Mouse (Mus musculus) small intestine, adult 2 months (tissue): ENCODE data around the gene Frem2.

Source experiments
- CTCF ChIP-seq: fragments of 200-500 bp; IDR thresholded peaks from 2 replicates; pipeline ENCODE4 v1.5.1; 2012; ENCODE audit warnings: low read depth, mild to moderate bottlenecking, control low read depth, inconsistent platforms, low read length, moderate library complexity, mixed read lengths; ENCODE audit not compliant: insufficient replicate concordance, insufficient read length; ENCODE audit errors: extremely low read depth
- POLR2A ChIP-seq: fragments of 200-500 bp; IDR thresholded peaks from 2 replicates; pipeline ENCODE4 v1.6.1; 2012; ENCODE audit warnings: low read depth, mild to moderate bottlenecking, control low read depth, inconsistent platforms, low read length, moderate library complexity

DNA sequence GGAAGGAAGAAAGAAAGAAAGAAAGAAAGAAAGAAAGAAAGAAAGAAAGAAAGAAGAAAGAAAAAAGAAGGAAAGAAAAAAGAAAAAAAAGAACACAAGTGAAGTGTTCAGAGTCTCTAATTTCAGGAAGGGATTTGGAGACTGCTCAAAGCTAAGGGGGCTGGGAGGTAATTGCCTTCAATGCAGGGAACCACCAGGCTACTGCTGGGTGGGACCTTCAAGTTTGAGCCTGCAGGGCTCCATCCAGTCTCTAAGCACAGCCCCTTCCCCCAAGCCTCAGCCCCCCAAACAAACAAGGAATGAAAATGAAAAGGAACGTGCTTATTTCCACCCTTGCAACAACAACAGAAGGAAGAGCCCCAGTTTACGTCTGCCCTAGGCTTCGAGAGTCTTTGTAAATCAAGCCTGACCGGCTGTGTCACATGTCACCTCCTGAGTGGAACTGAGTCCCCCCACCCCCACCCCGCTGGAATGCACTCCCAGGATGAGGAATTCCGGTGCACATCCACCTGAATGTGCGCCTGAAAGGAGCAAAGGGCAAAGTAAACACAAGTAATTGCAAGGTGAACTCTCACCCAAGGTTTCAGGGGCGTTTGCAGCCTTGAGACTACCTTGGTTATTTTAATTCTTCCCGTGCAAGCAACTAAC lies 58.9 kb downstream of the Frem2 start:
- TF ChIP-seq CTCF: no peak
- no peak for TF ChIP-seq POLR2A
